Mouse (Mus musculus): ENCODE results near the gene Gsap.
"Not testable (repeated sequence)": the region's sequence is repeated elsewhere in the genome, so short reads cannot be mapped to it uniquely, and the experiment has no call there.

Gsap gene

GRCm38 (mm10) chr5:21183046-21183445 is 3.0 kb upstream of the Gsap start:
- not testable (repeated sequence) for DNase-seq (ENCODE audit: low spot score in 2 of 2)

GRCm38 (mm10) chr5:21186821-21187220 is 766 bp downstream of the Gsap start:
- DNase-seq (ENCODE audit: low spot score in 2 of 2): no peak

GRCm38 (mm10) chr5:21188435-21188834 is 2.4 kb downstream of the Gsap start:
- peak; percentile 40 to 47 for DNase-seq (ENCODE audit: low spot score in 2 of 2)

- DNase-seq (ENCODE audit: low spot score in 2 of 2): no peak
These were observed 3.0 kb downstream of the Gsap start for GRCm38 (mm10) chr5:21189036-21189435.

GRCm38 (mm10) chr5:21189460-21189859 is 3.4 kb downstream of the Gsap start:
- DNase-seq (ENCODE audit: low spot score in 2 of 2): no peak

- no peak for DNase-seq (ENCODE audit: low spot score in 2 of 2)
These were observed 17.4 kb downstream of the Gsap start for GRCm38 (mm10) chr5:21203504-21203903.

- no peak for DNase-seq (ENCODE audit: low spot score in 2 of 2)
These were observed 18.1 kb downstream of the Gsap start for GRCm38 (mm10) chr5:21204157-21204556.

- DNase-seq (ENCODE audit: low spot score in 2 of 2): no peak
These were observed 20.0 kb downstream of the Gsap start for GRCm38 (mm10) chr5:21206014-21206413.

- no peak for DNase-seq (ENCODE audit: low spot score in 2 of 2)
These were observed 25.4 kb downstream of the Gsap start for GRCm38 (mm10) chr5:21211406-21211805.

- DNase-seq (ENCODE audit: low spot score in 2 of 2): peak; percentile 13 to 39
These were observed 26.9 kb downstream of the Gsap start for GRCm38 (mm10) chr5:21212933-21213332.

- no peak for DNase-seq (ENCODE audit: low spot score in 2 of 2)
These were observed 27.7 kb downstream of the Gsap start for GRCm38 (mm10) chr5:21213801-21214200.

GRCm38 (mm10) chr5:21217453-21218294 is 31.6 kb downstream of the Gsap start:
- no peak for DNase-seq (ENCODE audit: low spot score in 2 of 2)

GRCm38 (mm10) chr5:21232876-21233275 is 46.8 kb downstream of the Gsap start:
- no peak for DNase-seq (ENCODE audit: low spot score in 2 of 2)

- DNase-seq (ENCODE audit: low spot score in 2 of 2): no peak
These were observed 58.5 kb downstream of the Gsap start for GRCm38 (mm10) chr5:21244575-21244974.

- no peak for DNase-seq (ENCODE audit: low spot score in 2 of 2)
These were observed 59.2 kb downstream of the Gsap start for GRCm38 (mm10) chr5:21245241-21245640.

GRCm38 (mm10) chr5:21246794-21247193 is 60.7 kb downstream of the Gsap start:
- peak in 1 of 2 experiments; percentile 52 for DNase-seq (ENCODE audit: low spot score in 2 of 2)

GRCm38 (mm10) chr5:21247916-21248315 is 61.9 kb downstream of the Gsap start:
- no peak for DNase-seq (ENCODE audit: low spot score in 2 of 2)

- DNase-seq (ENCODE audit: low spot score in 2 of 2): peak; percentile 80 to 92
These were observed 62.8 kb downstream of the Gsap start for GRCm38 (mm10) chr5:21248834-21249233.

GRCm38 (mm10) chr5:21254731-21255525 is 68.9 kb downstream of the Gsap start:
- peak in 1 of 2 experiments; percentile 46 for DNase-seq (ENCODE audit: low spot score in 2 of 2)

- peak; percentile 78 to 86 for DNase-seq (ENCODE audit: low spot score in 2 of 2)
These were observed 69.6 kb downstream of the Gsap start for GRCm38 (mm10) chr5:21255551-21256132.

- DNase-seq (ENCODE audit: low spot score in 2 of 2): no peak
These were observed 71.1 kb downstream of the Gsap start for GRCm38 (mm10) chr5:21257126-21257525.

- peak in 1 of 2 experiments; percentile 17 for DNase-seq (ENCODE audit: low spot score in 2 of 2)
These were observed 71.8 kb downstream of the Gsap start for GRCm38 (mm10) chr5:21257806-21258205.

All from natural killer cell, adult 2 months (primary cell).